Mouse (Mus musculus) ES-CJ7 (cell line): ENCODE measurements around the gene Plscr4.

Source experiments
- DNase-seq: peaks from one replicate; pipeline ENCODE4 v3.0.0; 2011; ENCODE audit warnings: low read depth, low spot score

Plscr4 gene

GRCm38 (mm10) chr9:92511696-92512095 lies 54.5 kb downstream of the Plscr4 start:
- no peak for DNase-seq

GRCm38 (mm10) chr9:92517036-92517435 lies 59.9 kb downstream of the Plscr4 start:
- DNase-seq: no peak

- DNase-seq: peak; percentile 5
These were observed 63.6 kb downstream of the Plscr4 start for GRCm38 (mm10) chr9:92520751-92521150.

- DNase-seq: no peak
These were observed 67.3 kb downstream of the Plscr4 start for GRCm38 (mm10) chr9:92524506-92524905.

- DNase-seq: no peak
These were observed 72.9 kb downstream of the Plscr4 start for GRCm38 (mm10) chr9:92530055-92530454.

GRCm38 (mm10) chr9:92537735-92538134 lies 80.6 kb downstream of the Plscr4 start:
- DNase-seq: no peak

- no peak for DNase-seq
These were observed 81.0 kb downstream of the Plscr4 start for GRCm38 (mm10) chr9:92538216-92538615.
